In genomic region chr4:141101855-141102254, GRCm38 (mm10) we compare ENCODE assay signal across 9 mouse cellular contexts. TPM values are rescaled to one million over a fixed set of nuclear protein-coding genes. Genes with fewer than 3 reads are reported as not detected.
A peak's percentile ranks its signal among the peaks of the same experiment; 100 is the strongest.
DNase-seq lines count a peak whose midpoint lies in the region; TF ChIP-seq lines count a peak whose summit lies in the region.
"Had no signal": no experiment of that assay in that cellular context is flagged by ENCODE, and none has a peak within 500 bp of the region (broad histone marks: within the 10 kb centered on the region; RNA-seq: fewer than 3 reads in every experiment).

No protein-coding gene starts in this region.

- no peaks in the 10 kb centered on the region for H3K4me1 ChIP-seq in cerebellum, adult 2 months (ENCODE audit: control insufficient read depth, insufficient read depth, low read length)
- H3K4me1 ChIP-seq in lung, adult 2 months (ENCODE audit: control insufficient read depth, insufficient read depth, low read length) = no peaks in the 10 kb centered on the region

- no peak for DNase-seq in cerebellum, adult 2 months
- DNase-seq in cerebellum, adult 11-12 months = no peak
- peak; percentile 37 for DNase-seq in lung, adult 2 months
- DNase-seq in lung, postnatal 25 days (ENCODE audit: low spot score) = no peak
- DNase-seq in c-Kit-positive CD71-positive TER-119-negative erythroid progenitor cells, embryonic 14.5 days (ENCODE audit: low read depth) = peak; percentile 45
- peak; percentile 58 for DNase-seq in mesoderm, embryonic 11.5 days (ENCODE audit: low read depth, low spot score)
- no peak for DNase-seq in yolk sac, embryonic 10.5 days (ENCODE audit: low spot score)
- no peak for DNase-seq in cerebellum, adult 9-11 months

- peak; percentile 36; the same call in 1 of the 2 replicates for TF ChIP-seq CTCF in cerebellum, adult 2 months (IDR thresholded peaks at IDR 0.05; ENCODE audit: borderline replicate concordance, insufficient read depth, low read depth, low read length)
- no peak for TF ChIP-seq CTCF in lung, adult 2 months (IDR thresholded peaks at IDR 0.05; ENCODE audit: insufficient read depth, low read length)

- H3K27ac ChIP-seq in cerebellum, adult 2 months (ENCODE audit: insufficient read depth, low read length) = no peak overlapping the region
- H3K27ac ChIP-seq: forebrain, embryonic 12.5 days had no signal

- H3K27me3 ChIP-seq in cerebellum, adult 2 months (ENCODE audit: control insufficient read depth, insufficient read depth, low read length) = no peaks in the 10 kb centered on the region
- H3K27me3 ChIP-seq: forebrain, embryonic 12.5 days had no signal

- no peak overlapping the region for H3K4me3 ChIP-seq in cerebellum, adult 2 months (replicated peaks; ENCODE audit: insufficient read depth, low read depth, low read length)
- H3K4me3 ChIP-seq in lung, adult 2 months (replicated peaks; ENCODE audit: extremely low read depth, low read depth, low read length) = no peak overlapping the region
- H3K4me3 ChIP-seq: forebrain, embryonic 12.5 days had no signal

- 71% methylated on average over 6 of the region's 6 CpGs for WGBS in cerebellum, adult 2 months
- WGBS in lung, adult 2 months = 66% methylated on average over 6 of the region's 6 CpGs

- no peak for TF ChIP-seq POLR2A in cerebellum, adult 2 months (IDR thresholded peaks at IDR 0.05; ENCODE audit: borderline replicate concordance, insufficient read depth, low read length)
- no peak for TF ChIP-seq POLR2A in lung, adult 2 months (IDR thresholded peaks at IDR 0.05; ENCODE audit: borderline replicate concordance, extremely low read depth, low read depth, low read length)

RNA-seq across cellular contexts. Expression of gene Spata21, which starts 13.7 kb away (rescaled TPM):
- 0.21 and 0.48 TPM in 2 replicates for polyA plus RNA-seq in cerebellum, adult 2 months (2012; rRNA removed)
- not detected in 2 replicates for polyA plus RNA-seq in lung, adult 2 months (2012; rRNA removed)

RNA-seq across cellular contexts. Expression of gene Necap2, which starts 23.7 kb away (rescaled TPM):
- polyA plus RNA-seq in cerebellum, adult 2 months (2012; rRNA removed) = 66.3 and 68.7 TPM in 2 replicates
- polyA plus RNA-seq in lung, adult 2 months (2012; rRNA removed) = 76.7 and 85.5 TPM in 2 replicates

RNA-seq across cellular contexts. Expression of gene Szrd1, which starts 37.7 kb away (rescaled TPM):
- polyA plus RNA-seq in cerebellum, adult 2 months (2012; rRNA removed) = 29.2 and 29.9 TPM in 2 replicates
- 50.5 and 56.4 TPM in 2 replicates for polyA plus RNA-seq in lung, adult 2 months (2012; rRNA removed)

RNA-seq across cellular contexts. Expression of gene Crocc, which starts 41.5 kb away (rescaled TPM):
- polyA plus RNA-seq in cerebellum, adult 2 months (2012; rRNA removed) = 39.4 and 41.3 TPM in 2 replicates
- 10.1 and 14.0 TPM in 2 replicates for polyA plus RNA-seq in lung, adult 2 months (2012; rRNA removed)

RNA-seq across cellular contexts. Expression of gene Fbxo42, which starts 45.9 kb away (rescaled TPM):
- 21.1 and 21.5 TPM in 2 replicates for polyA plus RNA-seq in cerebellum, adult 2 months (2012; rRNA removed)
- 13.8 and 14.2 TPM in 2 replicates for polyA plus RNA-seq in lung, adult 2 months (2012; rRNA removed)

Comparison
In these comparisons a context has a peak if more than half of its experiments do, and no peak if none do; other contexts are left out.
1. DNase-seq: peak in lung, adult 2 months (single experiment), c-Kit-positive CD71-positive TER-119-negative erythroid progenitor cells, embryonic 14.5 days (single experiment) and mesoderm, embryonic 11.5 days (single experiment); none in cerebellum, adult 2 months (0 of 2), cerebellum, adult 11-12 months (single experiment), lung, postnatal 25 days (single experiment), yolk sac, embryonic 10.5 days (single experiment) and cerebellum, adult 9-11 months (single experiment).